Mouse (Mus musculus): ENCODE data around the gene Coro2a. TPM values are rescaled to one million over a fixed set of nuclear protein-coding genes. Genes with fewer than 3 reads are reported as not detected.

Gene Coro2a
- total RNA-seq, 2 experiments from 2014 or later = 0.20 TPM; not detected in 1

Other genes starting within 250 kb of the Coro2a start
- 1 to 10 TPM; 2.9 to 3.1 TPM for gene Trmo, start 212.8 kb downstream of the Coro2a start, total RNA-seq (2021)
- gene Hemgn, start 188.7 kb downstream of the Coro2a start, total RNA-seq (2021) = not detected
- gene Anp32b, start 151.3 kb downstream of the Coro2a start, total RNA-seq (2021) = 10 to 100 TPM; 54.1 to 59.9 TPM
- gene Nans, start 113.0 kb downstream of the Coro2a start, total RNA-seq (2021) = 10 to 100 TPM; 16.9 to 21.1 TPM
- gene Trim14, start 66.1 kb downstream of the Coro2a start, total RNA-seq (2021) = 1 to 10 TPM in 1 of 2 experiments, under 1 TPM in 1; 0.46 to 1.4 TPM
- gene Tbc1d2, start 48.0 kb upstream of the Coro2a start, total RNA-seq (2021) = under 1 TPM; 0.64 to 0.78 TPM